Mouse (Mus musculus) olfactory bulb, adult 2 months (tissue): ENCODE measurements around the gene Clspn.

Experiments
- CTCF ChIP-seq: fragments of 200-500 bp; IDR thresholded peaks from 2 replicates; pipeline ENCODE4 v1.5.1; 2012; ENCODE audit warnings: low read depth, mild to moderate bottlenecking, low read length, moderate library complexity; ENCODE audit not compliant: insufficient read depth
- POLR2A ChIP-seq: fragments of 200-500 bp; IDR thresholded peaks from 2 replicates; pipeline ENCODE4 v1.6.1; 2012; ENCODE audit warnings: mild to moderate bottlenecking, low read depth, low read length, moderate library complexity; ENCODE audit not compliant: insufficient read depth

DNA sequence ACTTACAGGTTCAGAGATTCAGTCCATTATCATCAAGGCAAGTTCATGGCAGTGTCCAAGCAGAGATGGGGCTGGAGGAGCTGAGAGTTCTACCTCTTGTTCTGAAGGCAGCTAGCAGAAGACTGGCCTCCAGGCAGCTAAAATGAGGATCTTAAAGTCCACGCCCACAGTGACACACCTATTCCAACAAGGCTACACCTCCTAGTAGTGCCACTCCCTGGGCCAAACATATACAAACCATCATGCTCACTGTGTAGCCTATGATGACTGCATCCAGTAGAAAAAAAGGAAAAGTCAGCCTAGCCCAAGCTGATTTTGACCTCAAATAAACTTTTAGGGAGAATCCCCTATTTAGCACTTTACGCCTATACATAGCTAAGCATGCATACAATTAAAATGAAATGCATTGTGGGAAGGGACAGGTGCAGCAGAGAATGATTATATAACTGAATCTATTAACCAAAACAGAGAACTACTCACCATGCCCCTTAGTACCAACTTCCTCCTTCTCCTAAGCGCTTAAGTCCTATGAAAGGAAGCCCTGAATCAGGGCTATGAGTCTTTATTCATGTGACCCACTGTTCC, 16.2 kb upstream of the Clspn start:
- TF ChIP-seq CTCF (no peak), POLR2A (no peak)
